Mouse (Mus musculus) CH12.LX (cell line): ENCODE data around the gene Oxsm. TPM values are rescaled to one million over a fixed set of nuclear protein-coding genes. Genes with fewer than 3 reads are reported as not detected.

Source experiments
- DNase-seq: peaks from one replicate; pipeline ENCODE4 v3.0.0-alpha.2; 2013; ENCODE audit errors: extremely low read depth
- H3K27ac ChIP-seq: 2 replicates; pipeline ENCODE4 v1.5.1; 2012; ENCODE audit warnings: low read depth, mild to moderate bottlenecking, control low read depth, moderate library complexity; ENCODE audit not compliant: insufficient read depth
- H3K27me3 ChIP-seq: replicated peaks from 2 replicates; pipeline ENCODE3; 2012; ENCODE audit warnings: inconsistent platforms
- H3K36me3 ChIP-seq, 2 experiments: replicated peaks in 1 of 2; 2 replicates each; pipeline versions ENCODE3 to v1.6.1; 2012; ENCODE audit warnings: inconsistent platforms in 1 of 2, low read length in 1 of 2, mild to moderate bottlenecking in 1 of 2, mixed read lengths in 1 of 2, moderate library complexity in 1 of 2; ENCODE audit not compliant: control insufficient read depth in 1 of 2, insufficient read depth in 1 of 2
- H3K4me1 ChIP-seq, 2 experiments: 2 replicates each; pipeline ENCODE4 v1.6.1; 2012; ENCODE audit warnings: inconsistent platforms in 1 of 2, moderate library complexity in 1 of 2; ENCODE audit not compliant: insufficient read depth in 2 of 2, control insufficient read depth in 1 of 2
- H3K4me2 ChIP-seq: 2 replicates; pipeline ENCODE4 v1.6.1; 2012; ENCODE audit warnings: low read depth, mild to moderate bottlenecking, control low read depth; ENCODE audit not compliant: poor library complexity, insufficient read depth, severe bottlenecking
- H3K4me3 ChIP-seq, 3 experiments: fragments of 150-350 bp in 1 of 3; sonication (generic) in 1 of 3; replicated peaks in 1 of 3; 2 replicates each; pipeline versions ENCODE3 to v1.5.1; 2011 to 2012; ENCODE audit warnings: low read depth in 2 of 3, low read length in 2 of 3, mild to moderate bottlenecking in 2 of 3, moderate library complexity in 2 of 3, control low read depth in 1 of 3, improper control_type of control experiment in 1 of 3, inconsistent platforms in 1 of 3, mixed read lengths in 1 of 3; ENCODE audit not compliant: poor library complexity in 1 of 3
- H3K79me2 ChIP-seq: replicated peaks from 2 replicates; pipeline ENCODE4 v1.6.1; 2012; ENCODE audit warnings: mild to moderate bottlenecking, moderate library complexity; ENCODE audit not compliant: control insufficient read depth, poor library complexity, insufficient read depth, severe bottlenecking; ENCODE audit errors: extremely low read depth
- H3K9ac ChIP-seq: 2 replicates; pipeline ENCODE4 v1.6.1; 2012; ENCODE audit warnings: low read depth, mild to moderate bottlenecking, control low read depth, moderate library complexity; ENCODE audit not compliant: insufficient read depth
- H3K9me3 ChIP-seq: replicated peaks from 2 replicates; pipeline ENCODE3; 2012; ENCODE audit warnings: low read length, inconsistent platforms, mixed read lengths
- CHD2 ChIP-seq: IDR thresholded peaks from 2 replicates; pipeline ENCODE4 v1.6.1; 2011; ENCODE audit warnings: low read length, improper control_type of control experiment
- CTCF ChIP-seq, 2 experiments: IDR thresholded peaks in 1 of 2; conservative IDR thresholded peaks in 1 of 2; 2 replicates each; pipeline ENCODE4 v1.5.1; 2011 to 2012; ENCODE audit warnings: low read depth in 2 of 2, low read length in 2 of 2, improper control_type of control experiment in 1 of 2, inconsistent platforms in 1 of 2, mild to moderate bottlenecking in 1 of 2, moderate library complexity in 1 of 2
- E2F4 ChIP-seq: IDR thresholded peaks from 2 replicates; pipeline ENCODE4 v1.6.1; 2011; ENCODE audit warnings: low read depth, low read length, improper control_type of control experiment; ENCODE audit not compliant: insufficient replicate concordance
- EP300 ChIP-seq: IDR thresholded peaks from 2 replicates; pipeline ENCODE4 v1.6.1; 2011; ENCODE audit warnings: low read length, improper control_type of control experiment
- ETS1 ChIP-seq: conservative IDR thresholded peaks from 2 replicates; pipeline ENCODE4 v1.6.1; 2012; ENCODE audit warnings: low read depth, mild to moderate bottlenecking, inconsistent platforms, low read length, improper control_type of control experiment, moderate library complexity
- JUN ChIP-seq: IDR thresholded peaks from 2 replicates; pipeline ENCODE4 v1.6.1; 2011; ENCODE audit warnings: low read depth, mild to moderate bottlenecking, low read length, improper control_type of control experiment, moderate library complexity; ENCODE audit not compliant: insufficient read depth
- JUND ChIP-seq: conservative IDR thresholded peaks from 2 replicates; pipeline ENCODE4 v1.6.1; 2011; ENCODE audit warnings: low read depth, low read length, improper control_type of control experiment
- KAT2A ChIP-seq: IDR thresholded peaks from 2 replicates; pipeline ENCODE4 v1.6.1; 2012; ENCODE audit warnings: low read length, improper control_type of control experiment, inconsistent platforms; ENCODE audit not compliant: insufficient replicate concordance
- MAX ChIP-seq: IDR thresholded peaks from 2 replicates; pipeline ENCODE4 v1.6.1; 2011; ENCODE audit warnings: low read length, improper control_type of control experiment
- MEF2A ChIP-seq: IDR thresholded peaks from 2 replicates; pipeline ENCODE4 v1.6.1; 2014; ENCODE audit warnings: low read depth, mild to moderate bottlenecking, inconsistent platforms, low read length, improper control_type of control experiment, borderline replicate concordance
- MYC ChIP-seq: IDR thresholded peaks from 2 replicates; pipeline ENCODE4 v1.6.1; 2011; ENCODE audit warnings: low read depth, mild to moderate bottlenecking, improper control_type of control experiment, low read length
- NELFE ChIP-seq: IDR thresholded peaks from 2 replicates; pipeline ENCODE4 v1.6.1; 2011; ENCODE audit warnings: low read depth, low read length, improper control_type of control experiment
- RAD21 ChIP-seq: IDR thresholded peaks from 2 replicates; pipeline ENCODE4 v1.6.1; 2011; ENCODE audit warnings: low read depth, mild to moderate bottlenecking, low read length, improper control_type of control experiment, moderate library complexity
- RCOR1 ChIP-seq: conservative IDR thresholded peaks from 2 replicates; pipeline ENCODE4 v1.6.1; 2012; ENCODE audit warnings: low read depth, mild to moderate bottlenecking, inconsistent platforms, low read length, improper control_type of control experiment
- SIN3A ChIP-seq: IDR thresholded peaks from 2 replicates; pipeline ENCODE4 v1.6.1; 2012; ENCODE audit warnings: low read length, improper control_type of control experiment, inconsistent platforms
- SMC3 ChIP-seq: IDR thresholded peaks from 2 replicates; pipeline ENCODE4 v1.6.1; 2011; ENCODE audit warnings: low read depth, low read length, improper control_type of control experiment
- UBTF ChIP-seq: IDR thresholded peaks from 2 replicates; pipeline ENCODE4 v1.6.1; 2012; ENCODE audit warnings: low read depth, mild to moderate bottlenecking, inconsistent platforms, low read length, improper control_type of control experiment, moderate library complexity
- USF1 ChIP-seq: IDR thresholded peaks from 2 replicates; pipeline ENCODE4 v1.6.1; 2014; ENCODE audit warnings: low read depth, mild to moderate bottlenecking, inconsistent platforms, low read length, improper control_type of control experiment
- USF2 ChIP-seq: conservative IDR thresholded peaks from 2 replicates; pipeline ENCODE4 v1.6.1; 2011; ENCODE audit warnings: low read depth, low read length, improper control_type of control experiment
- ZC3H11A ChIP-seq: IDR thresholded peaks from 2 replicates; pipeline ENCODE4 v1.6.1; 2012; ENCODE audit warnings: low read depth, mild to moderate bottlenecking, inconsistent platforms, low read length, improper control_type of control experiment
- ZMIZ1 ChIP-seq: IDR thresholded peaks from 2 replicates; pipeline ENCODE4 v1.6.1; 2012; ENCODE audit warnings: low read depth, mild to moderate bottlenecking, inconsistent platforms, low read length, improper control_type of control experiment
- dilution Hi-C: fragments of 300-500 bp; cut with MboI; formaldehyde crosslinking; loops from 2 replicates; pipeline ENCODE4 v1.14.3; 2020; ENCODE audit warnings: low sequenced_read_pairs; ENCODE audit not compliant: extremely low pct_unique_long_range_greater_than_20kb, extremely low pct_ligation_motif_present
- in situ Hi-C: fragments of 300-500 bp; cut with MboI; formaldehyde crosslinking; loops from 3 replicates; pipeline ENCODE4 v1.14.3; 2019; ENCODE audit warnings: low sequenced_read_pairs, low pct_ligation_motif_present, low pct_unique_long_range_greater_than_20kb, mixed read lengths
- polyA plus RNA-seq: library from polyadenylated mRNA; unstranded; fragments of >175 nt; gene quantifications from 2 replicates; pipeline ENCODE4 v1.2.1, GENCODE M21; 2012; ENCODE audit warnings: low read depth; ENCODE audit not compliant: insufficient read length
- total RNA-seq, 2 experiments: library from RNA; depleted of rRNA; stranded (reverse); fragments of 300-350 nt in 1 of 2; fragments of >200 nt in 1 of 2; gene quantifications; 2 replicates each; pipeline ENCODE4 v1.2.3; 2012 to 2014

The Oxsm gene
- total and polyA plus RNA-seq, 3 experiments, result 6.6 to 10.8 (median 8.7) TPM

- dilution Hi-C loops (no loop called here), in situ Hi-C loops (no loop called here)
- no peaks in the 10 kb centered on the region for H3K9me3 ChIP-seq
- H3K4me1 ChIP-seq, result no peaks in the 10 kb centered on the region
- no peak for TF ChIP-seq UBTF
- TF ChIP-seq RCOR1, result no peak
- TF ChIP-seq MYC, result no peak
- TF ChIP-seq JUN, result no peak
- no peak for DNase-seq
- H3K27me3 ChIP-seq, result no peaks in the 10 kb centered on the region
- peak overlapping the region; percentile 53; the same call in 1 of the 2 replicates for H3K4me2 ChIP-seq
- H3K79me2 ChIP-seq, result no peaks in the 10 kb centered on the region
- H3K36me3 ChIP-seq, result no peaks in the 10 kb centered on the region
- no peak overlapping the region for H3K27ac ChIP-seq
- no peak overlapping the region for H3K9ac ChIP-seq
- H3K4me3 ChIP-seq, result no peak overlapping the region
Observed at GRCm38 (mm10) chr14:16200220-16200912, 49.2 kb downstream of the Oxsm start.

GRCm38 (mm10) chr14:16196518-16196917 lies 53.1 kb downstream of the Oxsm start:
- H3K4me1 ChIP-seq, result no peaks in the 10 kb centered on the region
- H3K27me3 ChIP-seq, result no peaks in the 10 kb centered on the region
- no peak overlapping the region for H3K9ac ChIP-seq
- H3K36me3 ChIP-seq, result no peaks in the 10 kb centered on the region
- in situ Hi-C loops (loop anchor here (25.0 kb wide), 2 partner anchors 284 to 834 kb away; no protein-coding TSS in a partner anchor), dilution Hi-C loops (no loop called here)
- TF ChIP-seq JUND (no peak), KAT2A (no peak), RAD21 (peak; percentile 79), E2F4 (no peak), CHD2 (no peak), NELFE (no peak), USF2 (no peak), SIN3A (no peak), SMC3 (peak; percentile 45), CTCF (conservative IDR thresholded peaks at IDR 0.05 in 1 of 2, IDR thresholded peaks at IDR 0.05 in 1 of 2; ENCODE audit: low read depth in 2 of 2, low read length in 2 of 2) (peak in 1 of 2 experiments; percentile 63; a peak in 2 of 4 replicates), USF1 (no peak), ZC3H11A (no peak; the same call in 1 of the 2 replicates), EP300 (no peak), MAX (no peak), ZMIZ1 (no peak), MEF2A (no peak), ETS1 (no peak)
- H3K4me2 ChIP-seq, result no peak overlapping the region
- no peak overlapping the region for H3K27ac ChIP-seq
- no peaks in the 10 kb centered on the region for H3K79me2 ChIP-seq
- H3K4me3 ChIP-seq, result no peak overlapping the region
- peaks cover 5% of the 10 kb centered on the region for H3K9me3 ChIP-seq
- peak; percentile 30 for DNase-seq
